Mouse (Mus musculus): ENCODE measurements at regions not wholly inside any gene's neighbourhood (a gene's known extent, or its start where the extent isn't known, plus 50 kb on each side); places are given as distances from the start of the nearest gene placed in this dataset.

- no peak for DNase-seq (ENCODE audit: low read depth, low spot score)
These were observed 63.4 kb upstream of the Gm47985 start for GRCm38 (mm10) chr1:151118982-151119381.

- DNase-seq (ENCODE audit: low read depth, low spot score), result no peak
These were observed 62.8 kb upstream of the Gm47985 start for GRCm38 (mm10) chr1:151119566-151119965.

GRCm38 (mm10) chr1:151121686-151122085, 60.7 kb upstream of the Gm47985 start:
- no peak for DNase-seq (ENCODE audit: low read depth, low spot score)

GRCm38 (mm10) chr1:151123964-151124363, 58.4 kb upstream of the Gm47985 start:
- DNase-seq (ENCODE audit: low read depth, low spot score), result no peak

GRCm38 (mm10) chr1:151125028-151125659, 57.2 kb upstream of the Gm47985 start:
- peak; percentile 30 for DNase-seq (ENCODE audit: low read depth, low spot score)

GRCm38 (mm10) chr1:151125764-151126485, 56.4 kb upstream of the Gm47985 start:
- no peak for DNase-seq (ENCODE audit: low read depth, low spot score)

GRCm38 (mm10) chr1:151126756-151127155, 55.6 kb upstream of the Gm47985 start:
- DNase-seq (ENCODE audit: low read depth, low spot score), result no peak

- DNase-seq (ENCODE audit: low read depth, low spot score), result no peak
These were observed 54.3 kb upstream of the Gm47985 start for GRCm38 (mm10) chr1:151128005-151128404.

GRCm38 (mm10) chr1:151128955-151129354, 53.4 kb upstream of the Gm47985 start:
- no peak for DNase-seq (ENCODE audit: low read depth, low spot score)

- no peak for DNase-seq (ENCODE audit: low read depth, low spot score)
These were observed 52.3 kb upstream of the Gm47985 start for GRCm38 (mm10) chr1:151130036-151130435.

GRCm38 (mm10) chr1:151130845-151131626, 51.3 kb upstream of the Gm47985 start:
- no peak for DNase-seq (ENCODE audit: low read depth, low spot score)

GRCm38 (mm10) chr1:151131627-151132284, 50.6 kb upstream of the Gm47985 start:
- no peak for DNase-seq (ENCODE audit: low read depth, low spot score)
